17 mouse cellular contexts compared by ENCODE assay signal in the genomic region with DNA sequence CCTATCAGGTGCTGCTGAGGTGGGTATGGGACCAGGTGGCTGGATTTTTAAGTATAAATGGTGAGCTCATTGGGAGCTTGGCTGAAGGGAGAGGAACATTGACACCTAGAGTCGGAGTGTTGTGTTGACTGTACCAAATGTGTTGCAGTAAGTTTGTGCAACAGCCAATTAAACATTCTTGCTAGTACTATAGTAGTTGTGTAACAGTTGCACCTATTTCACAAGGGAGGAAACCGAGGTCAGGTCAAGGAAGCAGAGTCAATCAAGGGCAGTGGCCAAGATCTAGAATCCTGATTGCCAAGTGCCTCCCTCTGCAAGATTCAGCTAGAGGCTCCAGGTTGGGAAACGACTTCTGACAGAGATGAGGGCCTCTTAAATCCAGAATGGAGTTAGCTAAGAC. TPM values are rescaled to one million over a fixed set of nuclear protein-coding genes. Genes with fewer than 3 reads are reported as not detected.
DNase-seq lines count a peak whose midpoint lies in the region; ATAC-seq and TF ChIP-seq lines count a peak whose summit lies in the region.
"Had no signal": no experiment of that assay in that cellular context is flagged by ENCODE, and none has a peak within 500 bp of the region (broad histone marks: within the 10 kb centered on the region; RNA-seq: fewer than 3 reads in every experiment).

No protein-coding gene starts in this region.

- H3K27me3 ChIP-seq in midbrain, embryonic 10.5 days (ENCODE audit: low read depth, poor library complexity, severe bottlenecking), result no peaks in the 10 kb centered on the region
- no peaks in the 10 kb centered on the region for H3K27me3 ChIP-seq in midbrain, postnatal 0 days (ENCODE audit: insufficient read depth, low read length)
- H3K27me3 ChIP-seq: heart, embryonic 13.5 days; neural tube, embryonic 13.5 days had no signal

- H3K4me3 ChIP-seq in midbrain, embryonic 10.5 days, result no peak overlapping the region
- H3K4me3 ChIP-seq in midbrain, postnatal 0 days (ENCODE audit: low read depth, low read length), result no peak overlapping the region
- H3K4me3 ChIP-seq: embryonic facial prominence, embryonic 10.5 days; erythroblast, embryonic 14.5 days; heart, embryonic 13.5 days; neural tube, embryonic 13.5 days had no signal

- peak overlapping the region; percentile 67; the same call in 1 of the 2 replicates for H3K27ac ChIP-seq in midbrain, embryonic 10.5 days (replicated peaks)
- H3K27ac ChIP-seq in midbrain, postnatal 0 days (ENCODE audit: low read depth, low read length), result no peak overlapping the region
- H3K27ac ChIP-seq: embryonic facial prominence, embryonic 10.5 days; neural tube, embryonic 13.5 days had no signal

- WGBS in midbrain, embryonic 10.5 days, result 86% methylated on average over 3 of the region's 3 CpGs
- 87% methylated on average over 3 of the region's 3 CpGs for WGBS in midbrain, postnatal 0 days

- no peaks in the 10 kb centered on the region for H3K9me3 ChIP-seq in midbrain, embryonic 10.5 days (replicated peaks)
- no peaks in the 10 kb centered on the region for H3K9me3 ChIP-seq in midbrain, postnatal 0 days (ENCODE audit: low read length)
- H3K9me3 ChIP-seq: embryonic facial prominence, embryonic 10.5 days; heart, embryonic 13.5 days; neural tube, embryonic 13.5 days had no signal

- peak; percentile 63 for DNase-seq in adrenal gland, adult 2 months
- no peak for DNase-seq in adrenal gland, postnatal 4 days (ENCODE audit: low spot score in 2 of 2)
- DNase-seq in midbrain, embryonic 10.5 days (ENCODE audit: low spot score), result no peak
- no peak for DNase-seq in midbrain, postnatal 0 days (ENCODE audit: low spot score)
- peak; percentile 53 for DNase-seq in lung, postnatal 14 days
- no peak for DNase-seq in spleen, adult 18-20 months
- no peak for DNase-seq in cerebellum, adult 11-12 months
- no peak for DNase-seq in kidney, adult 9 months
- DNase-seq: cerebellum, postnatal 14 days; gastrocnemius, postnatal 14 days; kidney, postnatal 14 days; layer of hippocampus, adult 9-11 months; right cerebral cortex, postnatal 4 days had no signal

- ATAC-seq in midbrain, postnatal 0 days (ENCODE audit: low FRiP score), result no peak

- TF ChIP-seq CTCF in midbrain, postnatal 0 days (IDR thresholded peaks at IDR 0.05), result no peak

- peaks cover 23% of the 10 kb centered on the region for H3K36me3 ChIP-seq in midbrain, embryonic 10.5 days
- H3K36me3 ChIP-seq in midbrain, postnatal 0 days (ENCODE audit: insufficient read depth, low read length), result no peaks in the 10 kb centered on the region

- H3K9ac ChIP-seq in midbrain, postnatal 0 days (replicated peaks; ENCODE audit: low read length, poor library complexity, severe bottlenecking), result no peak overlapping the region
- H3K9ac ChIP-seq: heart, embryonic 13.5 days; neural tube, embryonic 13.5 days had no signal

- peaks cover 35% of the 10 kb centered on the region for H3K4me1 ChIP-seq in midbrain, embryonic 10.5 days
- no peaks in the 10 kb centered on the region for H3K4me1 ChIP-seq in midbrain, postnatal 0 days (ENCODE audit: insufficient read depth, low read length)
- H3K4me1 ChIP-seq: neural tube, embryonic 13.5 days had no signal

- H3K4me2 ChIP-seq in midbrain, postnatal 0 days (ENCODE audit: low read depth, low read length, poor library complexity, severe bottlenecking), result no peak overlapping the region
- H3K4me2 ChIP-seq: heart, embryonic 13.5 days; neural tube, embryonic 13.5 days had no signal

RNA-seq across cellular contexts. Expression of gene Nr2c1, which starts 49.7 kb away (rescaled TPM):
- total RNA-seq in adrenal gland, adult 2 months (2021), result 10 to 100 TPM; 11.7 to 13.7 TPM
- polyA plus RNA-seq in adrenal gland, adult 2 months (2012; rRNA removed), result 2.5 and 2.7 TPM in 2 replicates
- 10 to 100 TPM; 16.3 to 18.0 TPM for total RNA-seq in adrenal gland, postnatal 4 days (2021)
- 12.3 and 12.6 TPM in 2 replicates for polyA plus RNA-seq in midbrain, embryonic 10.5 days (2016; fragmentation: Nextera tagmentation; extraction: Ambion mirVana)
- total RNA-seq in midbrain, postnatal 0 days (2014; rRNA removed), result 4.9 and 7.8 TPM in 2 replicates
- polyA plus RNA-seq in midbrain, postnatal 0 days (2015; fragmentation: Nextera tagmentation; extraction: Ambion mirVana), result 3.3 and 3.9 TPM in 2 replicates

Comparison
In these comparisons a context has a peak if more than half of its experiments do, and no peak if none do; other contexts are left out.
1. DNase-seq: peak in adrenal gland, adult 2 months (single experiment) and lung, postnatal 14 days (single experiment); none in adrenal gland, postnatal 4 days (0 of 2), midbrain, embryonic 10.5 days (single experiment), midbrain, postnatal 0 days (single experiment), spleen, adult 18-20 months (0 of 2), cerebellum, adult 11-12 months (single experiment) and kidney, adult 9 months (single experiment).